Mouse (Mus musculus): Measurements from ENCODE around the gene Pdk3.

Pdk3 gene

DNA sequence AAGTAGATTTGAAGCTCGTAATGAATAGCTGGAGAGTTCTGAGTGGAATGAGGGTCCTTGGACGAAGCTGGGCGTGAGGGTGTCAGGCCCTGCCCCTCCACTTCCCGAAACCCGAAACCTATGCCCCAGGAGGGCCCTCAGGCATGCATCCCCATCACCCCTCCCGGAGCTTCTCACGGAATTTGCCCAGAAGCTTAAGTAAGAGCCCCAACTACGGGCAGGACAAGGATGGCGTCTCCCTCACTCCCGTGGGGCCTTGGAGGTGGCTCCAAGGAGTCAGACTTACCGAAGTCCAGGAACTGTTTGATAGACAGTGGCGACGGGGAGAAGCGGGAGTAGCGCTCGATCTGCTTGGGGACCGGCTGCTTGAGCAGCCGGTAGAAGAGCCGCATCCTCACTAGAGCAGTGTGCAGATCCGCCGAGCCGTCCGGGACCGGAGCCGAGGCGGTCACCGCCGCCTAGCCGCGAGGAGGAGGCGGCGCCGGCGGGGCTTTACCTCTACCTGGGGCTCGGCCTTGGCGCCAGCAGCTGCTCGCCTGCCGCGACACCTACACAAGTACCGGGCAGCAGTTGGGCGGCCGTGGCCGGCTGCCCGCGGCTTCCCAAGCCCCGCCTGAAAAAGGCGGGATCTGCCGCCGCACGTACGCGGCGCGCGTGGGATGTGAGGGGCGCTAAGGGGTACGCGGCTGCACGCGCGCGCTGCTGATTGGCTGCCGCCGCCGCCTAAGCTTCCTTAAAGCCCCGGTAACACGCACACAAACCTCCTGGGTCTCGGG lies at the start of gene Pdk3:
Gene Pdk3, minus strand, starts transcription at position 641 of the 776 bp plus-strand sequence.
- peak; percentile 87 for DNase-seq (ENCODE audit: low read depth, low spot score)

DNA sequence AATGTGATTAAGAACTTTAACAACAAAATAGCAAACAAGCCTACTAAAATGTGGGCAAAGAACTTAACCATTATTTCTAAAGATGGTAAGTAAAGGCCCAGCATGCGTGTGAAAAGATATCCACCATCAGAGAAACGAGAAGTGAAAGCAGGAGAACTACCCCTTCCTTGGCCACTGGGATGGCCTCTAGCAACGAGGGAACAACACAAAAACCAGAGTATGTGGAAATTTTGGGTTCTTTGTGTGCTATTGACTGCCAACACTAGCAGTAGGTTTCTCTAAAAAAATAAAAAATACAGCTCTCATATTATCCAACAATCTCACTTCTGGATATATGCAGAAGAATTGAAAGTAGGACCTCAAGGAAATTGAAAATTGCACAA lies 45.6 kb upstream of the Pdk3 start:
- no peak for DNase-seq (ENCODE audit: low read depth, low spot score)

DNA sequence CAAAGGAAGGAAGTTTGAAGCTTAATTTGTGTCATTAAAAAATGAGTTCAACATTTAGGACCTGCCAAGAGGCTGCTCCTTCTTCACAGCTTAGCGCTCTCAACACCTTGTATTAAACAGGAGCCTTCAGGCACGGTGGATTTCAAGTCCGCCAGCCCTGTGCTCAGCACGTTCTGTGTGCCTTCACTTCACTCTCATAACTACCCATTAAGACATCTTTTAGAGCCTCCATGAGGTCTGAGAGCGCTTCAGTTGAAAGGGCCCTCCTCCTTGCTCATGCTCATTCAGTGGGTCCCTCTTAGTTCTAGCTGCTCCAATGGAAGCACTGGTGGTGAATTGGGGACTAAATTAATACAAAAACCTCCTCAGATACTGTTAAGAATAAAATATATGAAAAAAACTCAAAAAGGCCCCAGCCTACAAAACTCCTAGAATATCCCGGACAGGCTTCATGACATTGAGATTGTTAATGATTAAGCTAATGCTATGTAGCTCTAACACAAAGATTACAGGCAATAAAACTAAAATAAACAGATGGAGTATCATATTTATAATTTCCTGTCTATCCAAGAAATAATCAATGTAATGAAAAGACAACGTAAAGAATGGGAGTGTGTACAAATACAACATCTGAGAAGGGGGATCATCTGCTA lies 45.1 kb upstream of the Pdk3 start:
- no peak for DNase-seq (ENCODE audit: low read depth, low spot score)

DNA sequence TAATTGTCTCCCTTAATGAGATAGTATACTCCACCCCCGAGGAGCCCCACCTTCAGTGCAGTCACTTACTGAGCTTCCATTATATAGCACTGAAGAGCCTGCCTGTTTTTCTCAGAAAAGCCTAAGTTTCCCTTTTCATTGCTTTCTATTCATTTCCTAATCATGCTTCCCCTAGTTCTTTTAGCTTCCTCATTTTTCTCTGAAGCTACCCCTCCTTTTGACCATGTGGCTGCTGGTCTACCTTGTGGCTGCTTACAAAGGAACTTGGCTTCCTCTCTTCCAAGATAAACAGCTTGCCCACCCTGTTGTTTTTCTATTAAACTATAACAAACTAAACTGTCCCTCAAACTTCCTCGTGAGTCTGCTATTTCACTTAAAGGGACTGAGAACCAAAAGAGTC lies 31.4 kb upstream of the Pdk3 start:
- no peak for DNase-seq (ENCODE audit: low read depth, low spot score)

DNA sequence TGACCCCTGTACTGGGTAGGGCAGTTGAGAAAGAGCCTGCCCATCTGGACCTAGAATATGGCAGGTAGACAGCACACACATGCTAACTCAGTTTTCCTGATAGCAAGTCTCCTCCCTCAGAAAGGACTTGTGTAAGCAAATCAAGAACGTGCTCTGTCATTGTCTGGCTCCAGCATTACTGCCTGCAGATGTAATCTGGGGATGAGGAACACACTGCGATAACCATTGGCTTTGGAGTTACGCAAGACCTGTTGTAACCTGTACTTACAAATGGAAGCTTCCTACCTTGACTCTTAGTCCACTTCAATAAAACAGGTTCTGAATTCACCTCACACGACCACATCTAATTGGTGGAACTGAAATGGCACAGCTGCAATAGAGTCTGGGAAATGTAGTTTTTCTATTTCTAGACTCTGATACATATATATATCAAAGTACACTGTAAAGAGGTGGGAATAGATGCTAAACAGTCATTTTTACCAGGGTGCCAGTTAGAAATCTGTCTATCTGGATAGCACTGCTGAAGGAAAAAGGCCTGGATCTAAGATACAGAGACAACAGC lies 30.6 kb upstream of the Pdk3 start:
- DNase-seq (ENCODE audit: low read depth, low spot score) = no peak

DNA sequence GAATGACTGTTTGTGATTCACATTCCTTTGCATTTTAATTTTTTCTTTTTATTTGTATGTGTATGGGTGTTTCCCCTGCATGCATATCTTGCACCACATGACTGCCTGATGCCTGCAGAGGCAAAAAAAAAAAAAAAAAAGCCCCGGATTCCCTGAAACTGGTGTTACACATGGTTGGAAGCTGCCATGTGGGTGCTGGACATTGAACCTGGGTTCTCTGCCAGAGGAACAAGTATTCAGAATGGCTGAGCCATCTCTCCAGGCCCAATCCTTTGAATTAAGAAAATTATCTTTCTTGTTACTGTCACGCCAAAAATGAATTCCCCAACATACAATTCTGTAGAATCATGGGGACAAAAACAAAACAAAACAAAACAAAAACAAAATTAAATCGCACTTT lies 25.8 kb upstream of the Pdk3 start:
- DNase-seq (ENCODE audit: low read depth, low spot score) = no peak

DNA sequence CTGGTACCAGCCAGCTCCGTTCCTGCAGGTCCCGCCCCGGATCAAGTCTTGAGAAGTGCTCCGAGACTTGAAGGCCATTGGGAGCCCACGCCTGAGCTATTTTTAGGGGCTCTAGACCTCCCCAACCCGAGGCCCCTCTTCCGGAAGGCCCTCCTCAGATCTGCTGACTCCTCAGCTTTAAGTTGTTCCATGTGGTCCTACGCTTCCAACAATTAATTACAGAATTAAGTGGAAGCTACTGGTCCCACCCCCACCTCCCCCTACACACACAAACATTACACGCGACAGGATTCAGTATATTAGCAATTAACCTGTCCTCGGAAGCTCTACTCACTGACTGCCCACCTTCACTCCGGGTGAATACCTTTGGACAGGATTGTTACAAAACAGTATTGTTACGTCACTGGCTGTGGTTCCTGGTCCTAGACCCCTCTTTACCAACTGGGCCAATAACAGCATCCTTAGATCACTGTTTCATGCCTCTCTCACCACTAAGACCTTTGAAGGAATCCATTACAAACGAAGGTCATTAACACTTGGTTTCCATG lies 410 bp upstream of the Pdk3 start:
- DNase-seq (ENCODE audit: low read depth, low spot score) = no peak

DNA sequence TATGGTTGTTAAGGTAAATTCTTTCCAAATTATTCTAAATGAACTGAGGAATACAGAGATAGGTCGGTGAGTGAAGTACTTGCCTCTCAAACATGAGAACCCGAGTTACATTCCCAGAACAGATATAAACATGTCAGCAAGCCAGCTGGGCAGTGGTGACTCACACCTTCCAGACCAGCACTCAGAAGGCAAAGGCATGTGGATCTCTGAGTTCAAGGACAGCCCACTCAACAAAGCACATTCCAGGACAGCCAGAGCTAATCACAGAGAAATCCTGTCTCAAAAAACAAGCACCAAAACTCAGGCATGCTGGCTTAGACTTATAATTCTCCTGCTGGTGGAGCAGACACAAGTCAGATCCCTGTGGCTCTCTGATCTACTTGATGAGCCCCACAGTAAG lies 6.2 kb downstream of the Pdk3 start:
- no peak for DNase-seq (ENCODE audit: low read depth, low spot score)

DNA sequence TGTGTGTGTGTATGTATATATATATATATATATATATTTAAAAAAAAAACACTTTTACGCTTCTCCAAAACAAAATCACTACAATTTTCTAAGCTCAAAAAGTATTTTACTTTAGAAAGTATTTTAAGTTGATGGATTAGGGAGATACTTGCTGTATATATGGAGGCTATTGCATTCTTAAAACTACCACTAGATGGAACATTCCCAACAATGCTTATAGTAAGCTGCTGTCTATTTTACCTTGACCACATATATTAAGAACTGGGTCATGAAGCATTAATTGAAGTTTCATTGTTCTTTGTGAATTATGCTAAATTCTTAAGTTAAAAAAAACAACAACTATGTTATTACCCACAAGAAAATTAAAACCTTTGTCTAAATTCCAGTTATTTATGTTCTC lies 24.0 kb downstream of the Pdk3 start:
- DNase-seq (ENCODE audit: low read depth, low spot score) = no peak

DNA sequence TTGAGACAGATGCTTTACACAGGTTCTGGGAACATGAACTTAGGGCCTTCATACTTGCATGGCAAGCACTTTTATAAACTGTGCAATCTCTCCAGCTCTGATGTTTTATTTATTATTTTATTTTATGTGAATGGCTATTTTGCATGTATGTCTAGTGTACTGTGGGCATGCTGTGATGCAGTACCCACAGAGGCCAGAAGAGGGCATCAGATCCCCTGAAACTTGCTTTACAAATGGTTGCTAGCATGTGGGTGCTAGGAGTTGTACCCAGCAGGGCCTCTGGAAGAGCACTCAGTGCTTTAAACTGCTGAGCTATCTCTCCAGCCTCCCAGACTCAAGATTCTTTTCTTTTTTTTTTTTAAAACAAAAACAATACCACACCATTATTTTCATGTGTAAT lies 38.8 kb downstream of the Pdk3 start:
- DNase-seq (ENCODE audit: low read depth, low spot score) = peak; percentile 12

DNA sequence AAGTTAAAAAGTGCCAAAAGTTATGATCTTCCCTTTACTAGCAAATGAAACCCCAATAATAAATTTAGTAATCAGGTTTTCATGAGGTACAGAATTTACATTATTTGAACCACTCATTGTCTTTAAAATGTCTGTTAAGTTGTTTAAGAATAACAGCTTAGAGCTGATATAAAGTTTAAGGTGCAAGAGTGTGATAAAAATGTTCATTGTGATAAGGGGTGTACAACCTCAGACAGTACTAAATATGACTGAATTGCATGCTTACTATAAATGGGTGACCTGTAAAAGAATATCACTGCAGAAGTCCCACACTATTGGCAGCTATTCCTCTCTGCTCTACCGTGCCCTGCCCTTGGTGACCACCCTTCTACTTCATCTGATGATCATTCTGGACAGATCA lies 42.4 kb downstream of the Pdk3 start:
- no peak for DNase-seq (ENCODE audit: low read depth, low spot score)

DNA sequence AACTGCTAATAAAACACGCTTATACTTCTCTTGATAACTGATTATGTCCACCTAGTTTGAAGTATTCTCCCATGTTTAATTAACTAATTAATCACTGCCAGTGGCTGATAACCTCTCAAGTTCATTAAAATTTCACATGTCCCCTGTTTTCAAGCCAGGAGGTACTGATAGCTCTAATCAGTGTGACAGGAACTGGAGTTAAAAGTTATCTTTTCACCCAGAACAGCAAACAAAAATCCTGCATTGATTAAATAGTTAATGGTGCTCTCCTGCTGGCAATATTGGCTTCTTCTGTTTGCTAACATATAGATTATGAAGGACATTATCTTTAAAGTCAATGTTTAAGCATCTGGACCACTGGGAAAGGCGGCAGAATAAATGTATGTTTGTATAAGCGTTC lies 71.2 kb downstream of the Pdk3 start:
- no peak for DNase-seq (ENCODE audit: low read depth, low spot score)

DNA sequence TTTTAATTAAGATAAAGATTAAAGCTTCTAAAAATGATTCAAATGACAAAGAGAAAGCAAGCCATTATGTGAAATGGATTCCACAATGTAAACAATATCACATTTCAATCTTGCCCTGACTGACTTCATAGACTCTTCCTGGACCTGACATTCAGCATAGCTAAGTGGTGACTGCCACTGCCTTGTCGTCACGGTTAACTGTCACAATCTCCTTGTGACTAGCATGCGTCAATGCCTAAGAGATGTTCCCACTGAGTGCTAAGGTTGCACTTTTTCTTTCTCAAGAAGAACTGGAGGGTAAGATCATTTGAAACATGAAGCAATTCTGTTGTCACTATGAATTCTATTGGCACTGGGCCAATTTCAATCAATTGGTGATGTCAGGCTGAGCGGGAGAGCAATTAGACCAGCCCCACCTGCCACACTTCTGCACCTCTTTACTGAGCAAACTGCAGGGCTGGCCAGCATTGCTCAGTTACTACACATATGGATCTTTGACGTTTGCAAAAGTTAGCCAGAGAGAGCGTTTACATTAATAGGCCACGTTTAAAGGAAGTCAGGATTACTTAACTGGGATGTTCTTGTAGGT lies 75.0 kb downstream of the Pdk3 start:
- no peak for DNase-seq (ENCODE audit: low read depth, low spot score)

DNA sequence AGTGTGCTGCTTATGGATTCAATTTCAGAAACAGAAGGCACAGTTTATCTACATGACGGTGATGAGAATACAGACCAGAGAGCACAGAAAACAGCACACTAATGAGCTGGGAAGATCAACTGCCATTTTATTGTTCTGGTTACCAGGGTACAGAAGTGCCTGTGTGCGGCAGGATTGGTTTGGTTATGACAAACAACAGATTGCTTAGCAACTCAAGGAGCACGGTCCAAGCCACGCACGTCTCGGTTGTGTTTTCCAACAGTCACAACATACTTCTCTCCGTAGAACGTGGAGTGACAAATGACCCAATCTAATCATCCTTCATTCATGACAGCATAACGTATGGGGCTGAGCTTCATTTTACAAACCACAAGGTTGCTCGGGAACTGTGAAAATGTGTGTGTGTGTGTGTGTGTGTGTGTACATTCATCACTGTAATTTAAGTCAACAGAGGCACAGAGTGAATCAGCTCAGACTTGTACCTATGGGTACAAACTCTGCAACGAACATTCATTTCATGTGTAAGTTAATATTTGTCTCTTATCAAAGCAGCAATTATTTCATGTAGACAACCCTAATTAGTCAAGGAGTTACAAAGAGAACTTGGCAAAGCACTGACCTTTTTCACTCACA lies 76.7 kb downstream of the Pdk3 start:
- DNase-seq (ENCODE audit: low read depth, low spot score) = peak; percentile 20

DNA sequence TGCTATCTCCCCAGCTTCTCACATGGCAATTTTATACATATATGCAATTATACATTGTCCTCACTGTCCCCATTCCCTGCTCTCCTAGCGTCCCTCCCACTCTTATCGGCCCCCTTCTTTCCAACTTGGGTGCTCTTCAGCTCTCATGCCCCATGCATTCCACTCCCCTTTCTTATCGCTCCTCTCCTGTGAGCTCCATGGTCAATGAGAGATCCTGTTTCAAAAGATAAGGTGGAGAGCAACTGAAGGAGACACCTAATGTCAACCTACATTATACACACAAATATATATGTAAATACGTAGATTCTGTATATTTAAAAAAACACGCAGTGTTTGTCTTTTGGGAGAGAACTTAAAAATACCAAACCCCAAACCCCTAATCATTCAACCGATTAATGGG lies 81.4 kb downstream of the Pdk3 start:
- no peak for DNase-seq (ENCODE audit: low read depth, low spot score)

DNA sequence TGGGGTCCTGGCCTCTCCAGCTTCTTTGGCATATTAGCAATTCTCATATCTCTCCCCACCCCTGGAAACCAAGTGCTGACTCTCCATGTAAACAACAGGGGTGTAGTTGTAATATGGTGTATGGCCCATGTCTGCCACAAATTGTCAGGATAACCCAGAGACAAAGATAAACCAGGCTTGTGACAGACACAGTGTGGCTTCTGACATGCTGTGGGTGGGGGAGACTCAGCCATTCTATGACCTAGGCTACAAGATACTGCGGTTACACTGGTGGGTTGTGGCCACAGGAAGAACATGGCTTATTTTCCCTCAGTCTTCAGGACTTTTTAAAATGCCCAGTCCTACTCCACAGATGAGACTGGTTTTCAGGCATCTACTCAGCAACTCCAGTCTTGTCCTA lies 82.8 kb downstream of the Pdk3 start:
- DNase-seq (ENCODE audit: low read depth, low spot score) = no peak

DNA sequence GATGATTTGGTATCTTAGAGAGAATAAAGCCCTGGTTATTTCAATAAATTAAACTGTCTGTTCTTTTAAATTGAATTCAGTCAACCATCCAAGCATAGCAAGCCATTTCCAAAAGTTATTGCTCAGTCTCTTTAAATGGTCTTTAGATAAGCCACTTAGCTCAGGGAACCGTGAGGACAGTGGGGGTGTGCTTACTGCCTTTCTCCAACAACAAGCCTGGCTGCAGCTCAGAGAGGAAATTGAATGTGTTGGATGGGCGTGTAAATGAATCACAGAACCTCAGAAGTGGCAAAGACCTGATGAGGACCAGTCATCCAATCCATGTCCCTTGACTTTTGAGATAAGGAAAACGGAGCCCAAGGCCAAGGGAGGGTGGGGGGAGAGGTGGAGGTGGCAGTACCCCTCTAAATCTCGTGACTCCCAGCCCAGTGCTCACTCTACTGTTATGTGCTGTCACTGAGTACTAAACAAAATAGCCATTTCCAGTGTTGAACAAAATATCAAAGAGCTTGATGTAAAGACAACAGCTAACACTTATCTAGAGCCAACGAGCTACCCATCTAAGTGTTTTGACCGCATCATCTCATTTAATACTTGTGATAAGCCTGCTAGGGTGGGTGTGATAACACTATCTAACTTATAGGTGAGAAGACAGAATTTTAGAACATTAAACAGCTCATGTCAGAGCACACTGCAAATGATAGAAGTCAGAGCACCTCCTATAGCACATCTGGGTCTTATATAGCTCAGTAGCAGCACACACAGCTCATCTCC lies 98.8 kb downstream of the Pdk3 start:
- no peak for DNase-seq (ENCODE audit: low read depth, low spot score)

DNA sequence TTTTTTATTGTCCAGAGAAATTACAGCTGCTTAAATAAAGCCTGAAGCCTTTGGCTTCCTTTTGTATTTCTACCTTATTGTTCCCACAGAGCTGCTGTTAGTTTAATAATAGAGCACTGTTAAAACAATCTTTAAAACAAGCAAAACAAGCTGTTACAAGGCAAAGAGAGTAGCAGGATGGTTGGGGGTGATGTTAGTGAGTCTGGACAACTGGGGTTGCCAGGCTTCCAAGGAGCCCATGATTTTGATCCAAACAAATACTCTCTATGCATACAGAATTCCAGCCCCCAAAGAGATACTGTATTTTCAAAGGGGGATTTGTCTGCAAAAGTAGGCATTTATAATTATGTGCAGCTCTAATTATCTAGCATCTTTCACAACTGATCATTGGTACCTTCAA lies 99.6 kb downstream of the Pdk3 start:
- DNase-seq (ENCODE audit: low read depth, low spot score) = no peak

DNA sequence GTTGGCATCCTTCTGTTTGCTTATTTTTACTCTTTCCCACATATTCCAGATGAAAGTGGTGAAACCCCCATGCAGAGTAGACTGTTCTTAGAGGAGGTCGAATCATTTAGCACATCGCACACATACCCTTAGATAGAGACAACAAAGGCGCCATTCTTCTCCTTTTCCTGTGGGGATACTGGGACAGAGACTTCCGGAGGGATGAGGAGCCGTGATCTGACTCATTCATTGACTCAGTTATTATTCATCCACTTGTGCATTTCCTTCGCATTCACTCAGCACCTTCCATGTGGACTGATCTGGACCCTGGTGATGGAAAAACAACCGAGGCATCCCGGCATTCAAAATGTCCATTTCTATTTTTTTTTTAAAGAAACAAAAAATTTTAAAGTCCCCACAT lies 101.1 kb downstream of the Pdk3 start:
- no peak for DNase-seq (ENCODE audit: low read depth, low spot score)

DNA sequence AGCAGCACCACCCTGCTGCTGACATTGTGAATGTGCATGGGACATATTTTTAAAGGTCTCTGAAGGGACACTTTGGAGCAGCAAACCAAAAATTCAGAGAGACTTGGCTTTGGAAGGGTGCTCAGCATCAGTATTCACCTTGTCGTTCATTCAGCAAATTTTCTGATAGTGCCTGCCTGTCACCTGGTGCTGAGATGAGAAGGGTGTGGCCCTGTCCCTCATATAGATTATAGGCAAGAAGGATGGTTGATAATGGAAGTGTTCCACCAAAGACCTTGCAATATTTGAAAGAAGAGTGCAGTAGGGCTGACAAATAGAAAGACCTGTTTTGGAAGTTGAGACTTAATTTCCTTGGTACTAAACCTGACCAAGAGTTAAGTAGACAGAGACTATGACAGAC lies 102.5 kb downstream of the Pdk3 start:
- no peak for DNase-seq (ENCODE audit: low read depth, low spot score)
